Mouse (Mus musculus) adipose tissue, adult 10 weeks (tissue): ENCODE measurements around the gene Unc50. TPM values are rescaled to one million over a fixed set of nuclear protein-coding genes. Genes with fewer than 3 reads are reported as not detected.

ENCODE experiments used
- polyA plus RNA-seq: library from polyadenylated mRNA; stranded (reverse); fragments of 350-450 nt; fragmentation: Illumina TruSeq; extraction: RNeasy Lipid Tissue Mini Kit (QIAGEN cat#74804); gene quantifications from one replicate; pipeline ENCODE4 v1.2.3, GENCODE M21; 2014; ENCODE audit warnings: low read depth, low replicate concordance

Unc50 gene
- polyA plus RNA-seq = 62.7 TPM

DNA sequence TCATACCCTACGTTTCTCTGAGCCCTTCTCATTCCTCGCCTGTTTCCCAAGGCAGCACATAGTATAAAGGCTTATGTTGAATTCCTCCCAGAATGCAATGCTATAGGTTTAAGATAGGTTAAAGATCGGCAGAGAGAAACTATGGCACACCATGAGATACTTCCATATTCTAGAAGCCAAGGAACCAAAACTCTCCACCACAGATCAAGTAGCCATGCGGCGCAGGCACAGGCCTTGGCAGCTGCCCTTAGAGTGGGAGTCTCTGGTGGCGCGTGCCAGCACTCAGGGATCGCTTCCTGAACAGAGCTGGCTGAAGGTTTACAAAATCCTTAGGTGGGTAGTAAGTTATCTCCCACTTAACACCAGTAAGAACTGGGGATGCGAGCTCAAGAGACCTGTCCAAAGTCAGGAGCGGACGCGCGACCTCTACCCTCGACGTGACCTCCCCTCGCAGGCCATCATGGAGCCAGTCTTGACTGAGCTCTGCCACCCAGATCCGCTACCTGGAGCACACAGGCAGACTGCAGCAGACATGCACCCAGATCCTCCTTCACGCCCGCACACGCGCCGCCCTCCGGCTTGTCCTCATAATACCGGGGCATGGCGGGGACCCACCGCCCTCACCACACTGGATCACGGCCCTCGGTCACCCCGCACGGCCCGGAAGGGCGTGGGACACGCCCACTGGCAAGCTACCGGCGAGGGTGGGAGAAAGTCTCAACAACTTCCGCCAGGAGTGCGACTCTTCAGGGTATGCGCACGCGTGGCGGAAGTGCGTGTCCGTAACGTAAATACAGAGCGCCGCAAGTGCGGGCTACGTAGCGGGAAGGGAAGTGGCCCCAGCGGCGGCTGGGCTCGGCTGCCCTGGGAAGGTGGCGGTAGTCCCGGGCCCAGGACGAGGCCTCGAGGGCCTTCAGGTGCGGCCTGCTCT is at the start of gene Unc50, which contains the start of gene Coa5:
Gene Unc50, plus strand, starts transcription at position 774 of the 931 bp plus-strand sequence.
Gene Coa5, minus strand, starts transcription at position 738 of the 931 bp plus-strand sequence.

Other genes starting within 250 kb of the Unc50 start
- gene Cnga3, start 215.7 kb upstream of the Unc50 start, polyA plus RNA-seq = 0.10 TPM
- gene Inpp4a, start 130.3 kb upstream of the Unc50 start, polyA plus RNA-seq = 7.1 TPM
- gene Coa5, start within 50 bp of the Unc50 start, polyA plus RNA-seq = 56.8 TPM
- 3.8 TPM for gene Mgat4a, start 110.9 kb downstream of the Unc50 start, polyA plus RNA-seq